29 mouse cellular contexts compared by ENCODE assay signal in genomic region chr3:122337992-122338391, GRCm38 (mm10). TPM values are rescaled to one million over a fixed set of nuclear protein-coding genes. Genes with fewer than 3 reads are reported as not detected.
DNase-seq lines count a peak whose midpoint lies in the region; ATAC-seq and TF ChIP-seq lines count a peak whose summit lies in the region.
"Had no signal": no experiment of that assay in that cellular context is flagged by ENCODE, and none has a peak within 500 bp of the region (broad histone marks: within the 10 kb centered on the region; RNA-seq: fewer than 3 reads in every experiment).

No protein-coding gene starts in this region.

- no peak for TF ChIP-seq EP300 in lung, postnatal 0 days (IDR thresholded peaks at IDR 0.05)

- H3K4me2 ChIP-seq in lung, embryonic 14.5 days, result no peak overlapping the region
- no peak overlapping the region for H3K4me2 ChIP-seq in lung, postnatal 0 days (replicated peaks; ENCODE audit: low read depth, low read length)
- H3K4me2 ChIP-seq: embryonic facial prominence, embryonic 13.5 days; heart, embryonic 12.5 days; heart, embryonic 15.5 days; hindbrain, embryonic 14.5 days had no signal

- intact Hi-C loops in gastrocnemius, adult 2 months (cut with DNase I), result no loop called here
- intact Hi-C loops in gastrocnemius, postnatal 14 days (cut with DNase I; ENCODE audit: low total_unique reads), result no loop called here

- no peak overlapping the region for H3K9ac ChIP-seq in lung, embryonic 14.5 days
- no peak overlapping the region for H3K9ac ChIP-seq in lung, postnatal 0 days (replicated peaks; ENCODE audit: low read depth)
- H3K9ac ChIP-seq: embryonic facial prominence, embryonic 13.5 days; forebrain, postnatal 0 days; heart, embryonic 12.5 days; heart, embryonic 15.5 days; hindbrain, embryonic 14.5 days had no signal

- TF ChIP-seq CTCF in gastrocnemius, adult 2 months (IDR thresholded peaks at IDR 0.05), result no peak
- no peak for TF ChIP-seq CTCF in lung, embryonic 14.5 days (IDR thresholded peaks at IDR 0.05; ENCODE audit: low read depth)
- no peak for TF ChIP-seq CTCF in lung, postnatal 0 days (IDR thresholded peaks at IDR 0.05)

- no peaks in the 10 kb centered on the region for H3K9me3 ChIP-seq in lung, embryonic 14.5 days (ENCODE audit: low read depth, low read length)
- H3K9me3 ChIP-seq in lung, postnatal 0 days (ENCODE audit: low read length), result no peaks in the 10 kb centered on the region
- H3K9me3 ChIP-seq: embryonic facial prominence, embryonic 13.5 days; G1E; heart, embryonic 15.5 days; hindbrain, embryonic 10.5 days had no signal

- no peaks in the 10 kb centered on the region for H3K36me3 ChIP-seq in lung, embryonic 14.5 days (ENCODE audit: insufficient read depth)
- H3K36me3 ChIP-seq in lung, postnatal 0 days (ENCODE audit: insufficient read depth, low read length), result no peaks in the 10 kb centered on the region
- H3K36me3 ChIP-seq: embryonic facial prominence, embryonic 13.5 days; G1E; heart, embryonic 12.5 days; heart, embryonic 15.5 days; hindbrain, embryonic 10.5 days had no signal

- no peak overlapping the region for H3K4me3 ChIP-seq in gastrocnemius, adult 2 months
- no peak overlapping the region for H3K4me3 ChIP-seq in lung, embryonic 14.5 days (ENCODE audit: low read depth, low read length)
- no peak overlapping the region for H3K4me3 ChIP-seq in lung, postnatal 0 days (ENCODE audit: low read depth, low read length)
- H3K4me3 ChIP-seq: embryonic facial prominence, embryonic 13.5 days; heart, embryonic 12.5 days; heart, embryonic 15.5 days; hindbrain, embryonic 10.5 days had no signal

- whole genome bisulfite sequencing in lung, embryonic 14.5 days, result 34% methylated on average over 5 of the region's 5 CpGs
- WGBS in lung, postnatal 0 days, result 39% methylated on average over 5 of the region's 5 CpGs

- H3K27ac ChIP-seq in gastrocnemius, adult 2 months, result no peak overlapping the region
- H3K27ac ChIP-seq in lung, embryonic 14.5 days (ENCODE audit: low read depth), result no peak overlapping the region
- H3K27ac ChIP-seq in lung, postnatal 0 days (ENCODE audit: low read length), result no peak overlapping the region
- H3K27ac ChIP-seq: embryonic facial prominence, embryonic 13.5 days; heart, embryonic 15.5 days; hindbrain, embryonic 10.5 days; hindbrain, embryonic 14.5 days; hindbrain, postnatal 0 days had no signal

- H3K27me3 ChIP-seq in lung, embryonic 14.5 days (ENCODE audit: insufficient read depth, low read length), result no peaks in the 10 kb centered on the region
- H3K27me3 ChIP-seq in lung, postnatal 0 days (replicated peaks; ENCODE audit: insufficient read depth, low read length), result no peaks in the 10 kb centered on the region
- H3K27me3 ChIP-seq: CH12.LX, Patski had no signal

- peak; percentile 38 to 60 for DNase-seq in cerebellum, postnatal 14 days
- no peak for DNase-seq in cerebellum, adult 11-12 months
- peak; percentile 44 for DNase-seq in gastrocnemius, adult 2 months
- DNase-seq in gastrocnemius, postnatal 14 days, result no peak
- peak; percentile 49 for DNase-seq in lung, embryonic 14.5 days
- no peak for DNase-seq in lung, postnatal 0 days (ENCODE audit: low spot score)
- DNase-seq: adrenal gland, postnatal 10 days; adrenal gland, postnatal 36 days; B cell, adult 2 months; cerebellum, adult 2 months; cerebellum, adult 9-11 months; forebrain, postnatal 0 days; gastrocnemius, postnatal 25 days; heart, adult 18-20 months; heart, postnatal 10 days; heart, postnatal 36 days; kidney, adult 18-20 months had no signal

- H3K4me1 ChIP-seq in lung, embryonic 14.5 days (ENCODE audit: insufficient read depth), result no peaks in the 10 kb centered on the region; the same call in 1 of the 2 replicates
- no peaks in the 10 kb centered on the region for H3K4me1 ChIP-seq in lung, postnatal 0 days (ENCODE audit: insufficient read depth, low read depth, low read length)

- ATAC-seq in lung, embryonic 14.5 days (ENCODE audit: insufficient read depth), result peak; percentile 32; the same call in 1 of the 2 replicates
- ATAC-seq in lung, postnatal 0 days, result no peak
- ATAC-seq: forebrain, embryonic 14.5 days; forebrain, postnatal 0 days; hindbrain, postnatal 0 days; inflammation-experienced regulatory T-cells, adult 6 months; intestine, embryonic 16.5 days; Patski had no signal

RNA-seq across cellular contexts. Expression of gene Bcar3, which starts 44.1 kb away (rescaled TPM):
- total RNA-seq in gastrocnemius, adult 2 months (2021), result 1 to 10 TPM; 4.9 to 5.2 TPM
- 1 to 10 TPM; 8.3 to 9.5 TPM for total RNA-seq in gastrocnemius, postnatal 14 days (2021)
- 13.4 and 14.0 TPM in 2 replicates for polyA plus RNA-seq in lung, embryonic 14.5 days (2014; fragmentation: Nextera tagmentation; extraction: Ambion mirVana)
- 27.6 and 38.3 TPM in 2 replicates for polyA plus RNA-seq in lung, postnatal 0 days (2015; fragmentation: Nextera tagmentation; extraction: Ambion mirVana)
- polyA plus RNA-seq: G1E had no signal

Comparison
In these comparisons a context has a peak if more than half of its experiments do, and no peak if none do; other contexts are left out.
1. DNase-seq: peak in cerebellum, postnatal 14 days (2 of 2), gastrocnemius, adult 2 months (single experiment) and lung, embryonic 14.5 days (single experiment); none in cerebellum, adult 11-12 months (single experiment), gastrocnemius, postnatal 14 days (single experiment) and lung, postnatal 0 days (single experiment).